Mouse (Mus musculus) hindlimb bud, embryonic 11.5 days (tissue): ENCODE measurements at regions not wholly inside any gene's neighbourhood (a gene's known extent, or its start where the extent isn't known, plus 50 kb on each side); places are given as distances from the start of the nearest gene placed in this dataset.

Source experiments
- DNase-seq: peaks from one replicate; pipeline ENCODE4 v3.0.0-alpha.2; 2012; ENCODE audit warnings: low read depth, low spot score; ENCODE audit errors: extremely low spot score

DNA sequence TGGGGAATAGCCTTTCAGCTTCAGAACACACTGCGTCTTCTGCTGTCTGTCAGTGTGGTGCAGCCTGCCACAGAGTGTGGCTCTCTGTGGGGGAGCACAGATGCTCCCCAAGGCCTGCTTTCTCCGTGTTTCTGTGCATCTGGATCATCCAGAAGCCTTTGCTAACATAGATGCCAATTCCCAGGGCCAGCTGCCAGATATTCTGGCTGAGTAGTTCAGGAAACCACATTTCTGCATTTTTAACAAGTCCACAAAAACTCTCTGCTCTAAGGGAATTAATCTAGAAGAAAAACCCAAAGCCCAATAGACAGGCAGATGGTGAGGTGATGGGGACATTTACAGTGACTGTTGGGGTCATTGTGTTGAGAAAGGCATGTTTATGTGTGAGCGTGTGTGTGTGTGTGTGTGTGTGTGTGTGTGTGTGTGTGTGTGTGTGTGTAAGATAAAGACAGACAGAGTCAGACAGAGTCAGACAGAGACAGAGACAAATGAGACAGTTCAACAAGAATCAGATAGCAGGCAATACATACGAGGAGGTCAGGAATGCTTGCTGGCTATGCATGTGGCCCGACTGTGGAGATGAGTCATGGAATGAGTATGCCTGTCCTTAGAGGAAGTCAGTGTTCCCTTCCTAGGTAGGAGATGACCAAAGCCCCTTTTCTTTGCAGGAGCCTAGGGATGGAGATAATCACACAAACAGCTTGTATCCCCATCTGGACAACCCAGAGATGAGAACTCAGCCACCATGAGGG, 176.3 kb upstream of the Spaca1 start:
- DNase-seq: no peak

GRCm38 (mm10) chr4:34226886-34227285, 176.9 kb upstream of the Spaca1 start:
- DNase-seq: no peak

DNA sequence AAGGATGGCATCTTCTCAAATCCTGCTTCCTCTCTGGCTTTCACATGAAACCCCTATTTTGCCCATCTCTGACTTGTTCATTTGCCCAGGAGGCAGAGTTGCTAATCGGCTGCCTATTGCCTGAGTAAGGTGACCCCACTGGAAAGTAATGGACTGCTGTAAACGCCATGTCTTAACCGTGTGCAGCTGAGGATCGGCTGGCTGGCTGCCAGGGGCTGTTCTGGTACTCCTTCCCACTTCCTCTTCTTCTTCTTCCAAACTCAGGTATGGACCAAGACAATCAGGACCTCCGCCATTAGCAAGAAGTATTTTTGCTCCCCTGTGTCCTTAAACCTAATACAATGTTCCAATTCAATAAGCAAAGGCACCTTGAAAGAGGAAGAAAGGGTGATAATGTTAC, 177.6 kb upstream of the Spaca1 start:
- DNase-seq: no peak

DNA sequence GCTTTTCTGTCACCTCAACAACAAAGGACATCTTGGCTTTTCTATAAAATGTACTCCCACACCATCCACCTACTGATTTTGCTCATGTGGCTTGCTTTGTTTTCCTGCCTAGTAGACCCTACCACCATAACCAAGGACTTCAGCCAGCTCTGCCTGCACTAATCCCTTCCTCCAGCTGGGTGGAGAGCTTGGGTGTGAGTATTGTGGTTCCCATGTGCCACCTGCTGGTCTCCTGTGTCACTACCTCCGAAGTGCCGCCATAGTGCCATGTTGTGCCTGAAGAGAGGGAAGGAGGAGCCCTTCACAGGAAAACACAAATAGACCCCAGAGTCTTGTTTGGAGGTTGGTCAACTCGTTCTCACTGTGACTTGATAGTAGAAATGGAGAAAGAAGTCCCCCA, 181.3 kb upstream of the Spaca1 start:
- DNase-seq: peak; percentile 44

DNA sequence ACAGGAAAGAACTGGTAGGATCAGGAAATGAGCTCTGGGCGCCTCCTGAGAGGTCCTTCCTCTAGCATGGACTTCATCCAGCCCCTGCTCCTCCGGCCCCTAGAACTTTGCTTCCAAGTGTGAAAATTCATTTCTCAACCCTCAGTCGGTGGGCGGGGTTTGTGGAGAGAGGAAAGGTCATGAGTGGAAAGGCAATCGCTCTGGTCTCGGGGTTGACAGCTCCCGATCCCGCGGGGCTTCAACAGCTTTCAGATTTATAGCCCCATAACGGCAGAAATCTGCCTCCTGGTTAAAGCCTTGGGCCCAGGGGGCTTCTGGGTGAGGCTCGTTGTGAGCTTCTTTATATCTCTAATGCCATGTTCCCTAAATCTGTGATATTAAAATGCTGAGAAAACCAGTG, 184.2 kb upstream of the Spaca1 start:
- no peak for DNase-seq

DNA sequence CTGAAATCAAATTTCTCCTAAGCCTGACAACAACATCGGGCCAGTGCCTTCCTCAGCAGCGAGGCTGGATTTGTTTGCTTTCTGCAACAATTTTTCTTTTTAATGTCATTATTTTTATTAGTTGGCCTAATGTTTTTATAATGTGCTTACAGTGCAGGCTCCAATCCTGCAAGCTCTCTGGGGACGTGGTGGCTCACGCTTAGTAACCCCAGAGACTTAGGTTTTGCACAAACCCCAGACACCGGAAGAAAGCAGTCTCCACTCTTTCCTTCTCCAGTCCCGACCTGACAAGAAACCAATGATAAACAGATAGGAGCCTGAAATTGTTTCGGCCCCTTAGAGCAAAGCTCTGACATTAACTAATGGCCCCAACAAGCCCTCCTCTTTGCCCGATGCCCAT, 184.7 kb upstream of the Spaca1 start:
- no peak for DNase-seq

GRCm38 (mm10) chr4:34237791-34238190, 187.8 kb upstream of the Spaca1 start:
- no peak for DNase-seq

GRCm38 (mm10) chr4:34239624-34240023, 189.6 kb upstream of the Spaca1 start:
- no peak for DNase-seq

DNA sequence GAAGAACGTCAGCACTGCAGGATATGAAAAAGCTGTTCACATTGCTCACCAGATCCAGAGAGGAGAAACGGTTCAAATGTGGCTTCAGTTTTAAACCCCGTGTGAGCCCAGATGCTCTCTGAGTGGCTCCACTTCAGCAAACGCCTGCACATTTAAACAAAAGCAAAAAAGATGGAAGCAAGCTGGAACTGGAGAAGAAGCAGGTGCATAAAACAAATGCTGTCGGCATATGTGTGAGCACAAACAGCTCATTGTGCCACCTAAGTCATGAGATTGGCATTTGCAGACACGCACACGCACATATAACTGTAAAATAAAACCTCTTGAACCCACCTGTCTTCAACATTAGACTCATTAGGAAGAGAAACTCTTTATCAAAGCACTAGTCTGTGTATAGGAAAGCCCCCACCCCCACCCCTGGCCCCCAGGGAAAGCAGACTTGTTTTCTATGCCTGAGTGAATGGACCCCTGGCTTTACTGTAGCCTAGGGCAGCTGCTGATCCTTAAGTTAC, 191.1 kb upstream of the Spaca1 start:
- DNase-seq: no peak

- no peak for DNase-seq
Measured at GRCm38 (mm10) chr4:34241673-34242072, 191.7 kb upstream of the Spaca1 start.

DNA sequence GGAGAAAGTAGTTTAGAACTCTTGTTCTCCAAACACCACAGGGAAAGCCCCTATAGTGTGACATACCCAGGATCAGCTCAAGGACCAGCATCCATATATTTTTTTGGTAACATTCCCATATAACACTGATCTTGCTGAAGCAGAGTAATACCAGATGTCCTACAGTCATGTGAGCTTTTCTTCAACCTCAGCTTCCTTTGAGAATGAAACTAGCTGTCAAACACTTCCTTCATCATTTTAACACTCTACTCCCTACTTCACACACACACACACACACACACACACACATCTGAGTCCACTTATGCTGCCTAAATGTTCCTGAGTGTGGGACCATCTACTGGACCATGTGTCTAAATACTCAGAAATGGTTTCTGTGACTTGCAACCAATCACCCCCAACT, 209.5 kb upstream of the Spaca1 start:
- DNase-seq: no peak

- DNase-seq: no peak
Measured at GRCm38 (mm10) chr4:34260468-34260867, 210.5 kb upstream of the Spaca1 start.

DNA sequence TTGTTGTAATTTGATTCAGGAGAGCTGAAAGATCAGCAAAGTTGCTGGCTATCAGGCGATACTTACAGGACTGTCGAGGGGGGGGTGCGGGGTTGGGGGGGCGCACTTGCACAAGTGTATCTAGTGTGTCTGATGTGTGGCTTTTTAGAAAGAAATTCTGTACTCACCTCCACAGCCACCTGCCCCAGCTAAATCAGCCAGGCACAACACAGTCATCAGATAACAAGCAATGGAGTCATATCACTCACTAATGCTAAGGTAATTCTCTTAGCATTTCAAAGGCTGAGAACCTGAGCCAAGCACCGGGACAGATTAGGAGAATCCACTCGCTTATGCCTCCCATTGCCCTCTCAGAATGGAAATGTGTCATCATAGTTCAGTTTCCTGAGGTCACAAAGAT, 211.8 kb upstream of the Spaca1 start:
- no peak for DNase-seq

- DNase-seq: no peak
Measured at GRCm38 (mm10) chr4:34264431-34264830, 214.4 kb upstream of the Spaca1 start.

GRCm38 (mm10) chr4:34274316-34274715, 224.3 kb upstream of the Spaca1 start:
- DNase-seq: no peak

- DNase-seq: no peak
Measured at GRCm38 (mm10) chr4:34275372-34275771, 225.4 kb upstream of the Spaca1 start.

- DNase-seq: no peak
Measured at GRCm38 (mm10) chr4:34302504-34303108, 248.1 kb upstream of the Akirin2 start.

- DNase-seq: no peak
Measured at GRCm38 (mm10) chr4:34308921-34309563, 241.7 kb upstream of the Akirin2 start.

- peak; percentile 37 for DNase-seq
Measured at GRCm38 (mm10) chr4:34310061-34310642, 240.6 kb upstream of the Akirin2 start.

GRCm38 (mm10) chr4:34315848-34316247, 234.9 kb upstream of the Akirin2 start:
- DNase-seq: no peak

DNA sequence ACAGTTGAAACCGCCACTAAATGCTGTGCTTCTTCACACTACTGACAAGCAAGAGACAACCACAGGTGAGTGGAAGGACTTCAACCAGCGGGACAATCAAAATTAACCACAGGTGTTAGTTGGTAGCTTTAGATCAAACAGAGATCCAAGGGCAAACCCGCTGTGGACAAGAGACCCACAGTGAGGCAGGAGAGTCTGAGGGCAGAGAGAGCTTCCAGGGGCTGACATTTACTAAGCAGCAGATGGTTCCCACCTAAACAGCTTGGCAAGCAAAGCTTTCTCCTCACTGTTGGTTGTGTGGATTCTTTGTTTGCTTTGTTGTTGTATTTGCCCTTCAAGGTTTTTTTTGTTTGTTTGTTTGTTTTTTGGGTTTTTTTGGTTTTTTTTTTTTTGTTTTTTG, 227.9 kb upstream of the Akirin2 start:
- DNase-seq: no peak
